Mouse (Mus musculus) lung, postnatal 0 days (tissue): ENCODE measurements around the gene Nit1.
A peak's percentile ranks its signal among the peaks of the same experiment; 100 is the strongest.

Experiments
- CTCF ChIP-seq: IDR thresholded peaks from 2 replicates; pipeline ENCODE4 v1.5.1; 2016; ENCODE audit warnings: antibody characterized with exemption, mild to moderate bottlenecking
- EP300 ChIP-seq: IDR thresholded peaks from 2 replicates; pipeline ENCODE4 v1.6.1; 2016; ENCODE audit warnings: antibody characterized with exemption, mild to moderate bottlenecking, control low read depth

- TF ChIP-seq EP300 (no peak), CTCF (peak; percentile 41)
Observed at GRCm38 (mm10) chr1:171328839-171329432, 16.5 kb downstream of the Nit1 start, which contains the start of gene Dedd.
